Mouse (Mus musculus) layer of hippocampus, adult 18-20 months (tissue): ENCODE data around the gene Ces3b. TPM values are rescaled to one million over a fixed set of nuclear protein-coding genes. Genes with fewer than 3 reads are reported as not detected.
"Not testable (repeated sequence)": the region's sequence is repeated elsewhere in the genome, so short reads cannot be mapped to it uniquely, and the experiment has no call there.

Experiments used
- DNase-seq, 2 experiments: peaks; one replicate each; pipeline ENCODE4 v3.0.0; 2022; ENCODE audit warnings: low spot score in 2 of 2
- long read RNA-seq: library from polyadenylated mRNA; stranded (forward); transcript quantifications from one replicate; pipeline ENCODE4 v2.0.0, GENCODE M21; 2021
- total RNA-seq, 2 experiments: library from RNA; stranded (reverse); gene quantifications; 2 replicates each; pipeline ENCODE4 v1.2.3; 2021

Ces3b gene
- total RNA-seq = not detected
- long read RNA-seq = 0 reads

DNA sequence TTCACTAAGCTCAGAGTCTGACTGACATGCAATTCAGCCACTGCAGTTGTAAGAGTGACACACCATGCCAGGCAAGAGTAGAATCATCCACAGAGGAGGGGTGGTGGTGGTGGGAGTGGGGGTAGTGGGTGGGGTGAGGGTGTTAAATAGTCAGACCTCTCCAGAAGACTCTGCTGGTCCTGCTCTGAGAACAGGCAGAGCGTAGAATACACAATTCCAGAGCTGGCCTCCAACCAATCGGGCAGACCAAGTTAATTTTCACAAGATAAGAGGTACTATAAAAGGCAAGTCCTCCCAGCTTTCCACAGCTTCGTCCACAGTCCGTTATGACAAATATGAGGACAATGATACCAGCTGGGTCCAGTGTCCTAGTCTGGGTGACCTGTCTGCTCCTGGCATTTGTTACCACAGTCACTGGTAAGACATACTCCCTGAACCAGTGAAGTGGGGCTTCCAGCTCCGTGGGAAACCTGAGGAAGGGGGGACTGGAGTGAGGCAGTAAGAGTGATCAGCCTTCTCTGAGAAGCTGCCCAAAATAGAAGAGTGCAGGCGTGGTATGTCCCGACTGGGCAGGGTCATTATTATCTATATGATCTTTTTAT is at the start of gene Ces3b:
Gene Ces3b (plus strand): TSS at position 305 of the 602 bp plus-strand sequence.
- no peak for DNase-seq

DNA sequence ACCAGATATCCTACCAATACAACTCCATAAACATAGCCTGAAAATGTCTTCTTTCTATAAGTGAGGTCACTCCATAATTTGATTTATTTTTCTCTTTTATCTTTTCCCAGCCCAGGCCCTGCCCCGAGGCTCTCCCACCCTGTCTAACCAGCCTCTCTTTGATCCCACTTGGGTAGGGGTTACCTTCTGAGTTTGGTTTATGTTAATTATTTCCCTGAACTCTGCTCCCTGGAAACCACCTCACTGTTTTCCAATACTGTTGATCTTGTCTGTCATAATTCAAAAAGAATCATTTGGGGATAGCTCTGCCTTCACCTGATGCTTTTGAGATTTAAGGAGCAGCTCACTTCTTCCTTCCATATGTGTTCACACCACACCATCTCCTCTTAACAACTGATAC is 40.0 kb upstream of the Ces3b start:
- DNase-seq = no peak

DNA sequence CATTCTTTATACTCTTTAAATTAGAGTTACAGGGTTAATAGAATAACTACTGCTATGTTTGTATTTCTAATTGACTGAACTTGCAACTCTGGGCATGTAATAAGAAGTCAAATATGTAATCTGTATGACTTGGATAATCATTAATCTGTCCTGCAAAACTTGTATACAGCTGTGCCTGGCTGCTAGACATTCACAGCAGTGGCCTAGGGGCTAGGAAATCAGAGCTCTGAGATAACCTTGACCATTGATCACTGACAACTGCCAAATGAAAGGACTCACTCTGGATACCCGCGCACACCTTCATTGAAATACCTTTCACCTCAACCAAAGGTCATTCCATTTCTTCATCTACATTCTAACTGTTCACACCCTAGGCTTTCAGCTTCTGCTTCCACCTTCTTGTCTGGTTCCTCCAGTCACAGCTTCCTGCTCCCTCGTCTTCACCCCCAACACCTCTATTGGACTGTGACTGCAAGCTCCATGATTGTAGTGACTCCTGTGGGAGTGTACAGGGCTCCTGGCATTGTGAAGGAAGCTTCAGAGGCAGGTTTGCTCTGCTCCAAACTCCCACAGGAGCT is 37.6 kb upstream of the Ces3b start:
- no peak for DNase-seq

DNA sequence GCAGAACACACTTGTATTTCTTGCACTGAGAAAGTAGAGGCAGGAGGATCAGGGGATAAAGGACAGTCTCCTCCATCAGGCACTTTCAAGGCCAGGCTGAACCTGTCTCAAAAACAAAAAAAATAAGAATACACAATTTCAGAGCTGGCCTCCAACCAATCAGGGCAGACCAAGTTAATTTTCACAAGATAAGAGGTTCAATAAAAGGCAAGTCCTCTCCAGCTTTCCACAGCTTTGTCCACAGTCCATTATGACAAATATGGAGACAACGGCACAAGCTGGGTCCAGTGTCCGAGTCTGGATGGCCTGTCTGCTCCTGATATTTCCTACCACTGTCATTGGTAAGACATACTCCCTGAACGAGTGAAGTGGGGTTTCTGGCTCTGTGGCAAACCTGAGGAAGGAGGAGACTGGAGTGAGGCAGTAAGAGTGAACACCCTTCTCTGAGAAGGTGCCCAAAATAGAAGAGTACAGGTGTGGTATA is 35.1 kb upstream of the Ces3b start, which contains the start of gene Ces3a:
Gene Ces3a (plus strand): TSS at position 231 of the 484 bp plus-strand sequence.
- no peak for DNase-seq

DNA sequence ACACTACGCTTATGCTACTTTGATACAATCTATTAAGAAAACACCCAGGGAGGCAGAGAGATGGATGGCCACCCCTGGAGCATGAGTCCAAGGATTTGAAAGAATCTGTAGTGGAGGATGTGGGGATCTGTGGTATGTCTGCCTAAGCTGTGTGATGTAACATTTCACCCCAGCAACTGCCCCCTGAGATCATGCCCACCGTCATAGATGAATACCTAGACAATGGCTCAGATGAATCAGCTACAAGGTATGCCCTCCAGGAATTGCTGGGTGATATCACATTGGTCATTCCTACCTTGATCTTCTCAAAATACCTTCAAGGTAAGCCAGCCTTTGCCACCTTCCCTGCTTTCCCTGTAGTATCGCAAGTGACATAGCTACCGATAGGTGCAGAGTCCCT is 27.3 kb upstream of the Ces3b start:
- no peak for DNase-seq

DNA sequence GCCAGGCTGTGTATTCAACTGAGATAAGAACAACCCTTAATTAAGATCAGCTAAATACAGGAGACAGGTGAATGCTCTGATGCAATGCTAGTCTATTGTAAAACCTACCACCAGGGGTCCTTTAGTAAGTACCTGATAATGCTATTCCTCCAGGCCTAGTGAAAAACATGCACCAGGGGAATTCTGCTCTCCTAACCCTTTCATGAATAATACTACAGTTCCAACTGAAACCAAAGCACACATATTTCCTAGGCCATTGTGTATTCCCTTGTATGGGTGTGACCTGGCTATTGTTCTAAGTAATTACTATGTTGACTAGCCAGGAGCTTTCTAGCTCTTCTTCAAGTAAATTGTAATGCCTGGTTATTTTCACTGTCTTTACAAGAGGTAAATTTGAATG is 23.5 kb upstream of the Ces3b start:
- no peak for DNase-seq

DNA sequence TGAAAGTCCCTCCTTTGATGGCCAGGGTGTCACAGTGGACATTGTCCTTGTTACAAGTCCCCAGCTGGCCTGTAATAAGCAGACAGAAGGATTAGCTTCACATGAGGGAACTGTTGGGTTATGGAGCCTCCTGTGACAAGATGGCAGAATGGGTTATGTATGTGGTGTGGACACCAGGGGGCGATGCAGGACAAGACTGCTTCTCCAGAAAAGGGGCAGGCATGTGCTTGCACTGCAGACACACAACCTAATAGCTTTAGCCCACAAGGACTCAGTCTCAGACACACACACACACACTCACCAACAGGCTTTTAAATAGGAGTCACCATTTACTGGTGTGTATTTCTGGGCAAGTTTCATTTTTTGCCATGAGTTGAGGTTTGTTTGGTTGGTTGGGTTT is 16.8 kb upstream of the Ces3b start:
- DNase-seq = peak in 1 of 2 experiments; percentile 2

DNA sequence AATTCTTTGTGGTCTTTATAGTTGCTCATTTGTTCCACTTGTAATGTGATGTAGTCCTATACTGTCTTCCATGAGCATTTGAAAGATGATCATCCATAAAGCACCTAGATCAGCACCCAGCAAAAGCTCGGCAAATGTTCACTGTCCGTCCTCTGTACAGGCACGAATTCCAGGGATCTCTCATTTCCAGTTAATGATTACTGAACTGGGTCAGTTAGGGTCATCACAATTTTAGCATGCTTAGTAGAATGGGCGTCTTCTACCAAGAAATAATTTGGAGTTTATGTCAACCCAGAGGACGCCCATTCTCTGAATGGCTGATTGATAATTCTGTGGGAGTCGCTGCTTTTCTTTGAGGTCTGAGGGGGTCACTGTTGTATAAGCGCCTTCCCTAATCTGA is 15.6 kb upstream of the Ces3b start:
- not testable (repeated sequence) for DNase-seq

DNA sequence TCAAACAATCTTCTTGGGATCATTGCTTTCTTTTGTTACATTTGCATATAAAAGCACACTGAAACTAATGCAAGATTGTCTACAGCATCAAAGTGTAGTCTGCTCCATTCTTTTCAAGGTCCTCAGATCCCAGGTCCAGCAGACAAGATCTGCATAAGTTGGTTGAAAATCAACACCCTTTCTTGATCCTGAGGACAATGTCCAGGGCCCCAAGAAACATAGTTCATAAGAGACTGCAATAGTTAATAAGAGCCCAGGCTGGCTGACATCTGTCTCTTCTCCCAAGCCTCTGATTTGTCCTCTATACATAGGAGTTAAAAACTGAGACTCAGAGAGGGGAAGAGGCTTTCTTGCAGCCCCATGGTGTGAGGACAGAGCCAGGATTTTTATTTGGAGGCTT is 14.6 kb upstream of the Ces3b start:
- no peak for DNase-seq

DNA sequence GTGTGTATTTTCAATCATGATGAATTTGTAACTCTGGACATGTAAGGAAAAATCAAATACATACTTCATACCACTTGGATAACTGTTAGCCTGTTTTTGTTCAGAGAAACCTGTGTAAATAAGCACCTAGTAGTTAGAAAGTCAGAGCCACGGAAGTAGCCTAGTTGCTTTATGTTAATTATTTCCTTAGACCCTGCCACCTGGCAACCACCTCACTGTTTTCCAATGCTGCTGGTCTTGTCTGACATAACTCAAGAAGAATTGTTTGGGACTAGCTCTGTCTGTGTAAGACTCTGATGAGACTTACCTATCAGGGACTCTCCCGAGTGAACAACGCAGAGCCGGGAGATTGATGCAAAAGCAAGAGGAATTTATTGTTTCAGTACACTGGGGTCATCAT is 7.0 kb upstream of the Ces3b start:
- DNase-seq = no peak

DNA sequence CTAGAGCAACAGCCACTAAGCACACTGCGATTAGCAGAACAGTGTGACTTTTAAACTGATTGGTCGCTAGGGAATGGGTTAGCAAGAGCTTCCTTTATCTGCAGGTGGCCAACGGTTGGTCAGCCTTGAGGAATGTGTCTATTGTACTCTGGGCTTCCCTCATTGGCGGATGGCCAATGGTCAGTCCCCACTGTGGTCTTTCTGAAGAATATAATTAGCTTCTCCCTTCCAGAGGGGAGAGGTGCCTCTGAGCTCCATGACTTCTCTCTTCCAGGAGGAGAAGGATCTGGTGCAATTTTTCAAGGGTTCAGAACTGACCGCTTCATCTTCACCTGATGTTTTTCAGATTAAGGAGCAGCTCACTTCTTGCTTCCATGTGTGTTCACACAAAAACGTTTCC is 6.5 kb upstream of the Ces3b start:
- DNase-seq = no peak

DNA sequence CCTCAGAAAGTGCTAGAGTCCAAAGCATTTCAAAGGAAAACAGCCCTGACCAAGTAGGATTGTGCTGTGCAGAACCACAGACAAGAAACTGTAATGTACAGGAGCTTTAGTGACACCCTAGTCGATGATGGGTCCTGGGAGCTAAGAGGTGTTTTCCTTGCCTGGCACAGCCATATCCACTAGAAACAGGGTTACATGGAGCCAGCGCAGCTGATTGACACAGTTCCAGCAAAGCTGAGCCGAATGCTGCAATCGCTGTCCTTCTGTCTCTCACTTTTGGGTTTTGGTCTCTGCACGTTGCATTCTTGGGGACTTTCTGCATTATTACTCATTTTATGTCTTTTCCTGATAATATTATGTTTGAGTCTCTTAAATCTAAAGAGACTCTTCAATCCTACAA is 5.0 kb upstream of the Ces3b start:
- DNase-seq = no peak

DNA sequence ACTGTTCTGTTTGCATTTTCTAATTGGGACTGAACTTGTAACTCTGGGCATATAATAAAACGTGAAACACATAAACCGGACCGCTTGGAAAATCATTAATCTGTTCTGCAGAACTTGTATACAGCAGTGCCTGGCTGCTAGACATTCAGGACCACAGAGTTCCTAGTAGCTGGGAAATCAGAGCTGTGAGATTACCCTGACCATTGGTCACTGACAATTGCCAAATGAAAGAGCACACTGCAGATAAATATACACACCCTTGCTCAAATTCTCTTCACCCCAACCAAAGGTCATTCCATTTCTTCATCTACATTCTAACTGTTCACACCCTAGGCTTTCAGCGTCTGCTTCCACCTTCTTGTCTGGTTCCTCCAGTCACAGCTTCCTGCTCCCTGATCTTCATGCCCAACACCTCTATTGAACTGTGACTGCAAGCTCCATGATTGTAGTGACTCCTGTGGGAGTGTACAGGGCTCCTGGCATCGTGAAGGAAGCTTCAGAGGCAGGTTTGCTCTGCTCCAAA is 2.7 kb upstream of the Ces3b start:
- no peak for DNase-seq

DNA sequence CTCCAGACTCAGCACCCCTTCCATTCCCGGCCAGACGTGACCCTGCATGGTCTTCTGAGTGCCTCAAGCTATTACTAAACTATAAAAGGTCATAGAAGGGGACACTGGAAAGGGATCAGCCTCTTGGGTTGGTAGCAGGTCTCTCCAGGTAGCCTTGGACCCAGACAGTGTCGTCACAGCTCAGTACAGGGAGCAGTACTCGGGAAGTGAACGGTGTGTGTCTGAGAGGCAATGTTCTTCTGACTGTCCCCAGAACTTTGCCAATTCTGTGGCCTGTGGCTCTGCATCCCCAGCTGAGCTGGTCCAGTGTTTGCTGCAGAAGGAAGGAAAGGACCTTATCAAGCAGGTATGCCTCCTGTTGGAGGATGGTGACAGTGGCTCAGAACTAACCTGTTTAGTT is 4.6 kb downstream of the Ces3b start:
- DNase-seq = not testable (repeated sequence)

DNA sequence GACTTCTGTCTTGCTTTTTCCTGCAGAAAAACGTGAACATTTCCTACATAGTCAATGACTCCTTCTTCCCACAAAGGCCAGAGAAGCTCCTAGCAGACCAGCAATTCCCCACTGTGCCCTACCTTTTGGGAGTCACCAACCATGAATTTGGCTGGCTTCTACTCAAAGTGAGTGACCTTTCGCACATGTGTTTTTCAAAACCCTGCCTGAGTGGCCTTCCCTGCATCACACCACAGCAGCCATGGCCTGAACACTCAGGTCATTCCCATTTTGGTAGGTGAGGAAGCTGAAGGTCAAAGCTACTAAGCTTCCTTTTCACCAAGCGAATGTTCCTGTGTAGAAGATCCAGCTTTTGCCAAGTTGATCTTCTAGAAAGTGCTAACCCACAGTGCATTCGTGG is 5.0 kb downstream of the Ces3b start:
- no peak for DNase-seq

DNA sequence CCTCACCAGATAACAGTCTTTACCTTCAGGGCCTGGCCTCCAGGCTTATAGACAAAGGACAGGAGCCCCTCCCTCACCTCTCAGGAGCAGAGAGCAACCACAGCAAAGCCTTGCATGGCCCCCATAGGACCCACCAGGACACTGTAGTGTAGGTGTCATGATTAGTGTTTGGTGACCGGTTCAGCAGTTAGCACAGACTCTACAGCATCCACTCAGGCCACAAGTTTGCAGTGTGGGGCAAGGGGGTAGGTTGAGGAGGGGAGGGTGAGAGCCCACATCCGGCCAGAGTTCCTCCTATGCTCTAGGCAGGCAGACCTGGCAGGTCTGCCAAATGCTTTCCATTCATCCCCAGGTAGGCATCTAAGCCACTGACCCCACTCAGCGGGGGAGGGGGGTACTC is 10.4 kb downstream of the Ces3b start:
- DNase-seq = no peak

DNA sequence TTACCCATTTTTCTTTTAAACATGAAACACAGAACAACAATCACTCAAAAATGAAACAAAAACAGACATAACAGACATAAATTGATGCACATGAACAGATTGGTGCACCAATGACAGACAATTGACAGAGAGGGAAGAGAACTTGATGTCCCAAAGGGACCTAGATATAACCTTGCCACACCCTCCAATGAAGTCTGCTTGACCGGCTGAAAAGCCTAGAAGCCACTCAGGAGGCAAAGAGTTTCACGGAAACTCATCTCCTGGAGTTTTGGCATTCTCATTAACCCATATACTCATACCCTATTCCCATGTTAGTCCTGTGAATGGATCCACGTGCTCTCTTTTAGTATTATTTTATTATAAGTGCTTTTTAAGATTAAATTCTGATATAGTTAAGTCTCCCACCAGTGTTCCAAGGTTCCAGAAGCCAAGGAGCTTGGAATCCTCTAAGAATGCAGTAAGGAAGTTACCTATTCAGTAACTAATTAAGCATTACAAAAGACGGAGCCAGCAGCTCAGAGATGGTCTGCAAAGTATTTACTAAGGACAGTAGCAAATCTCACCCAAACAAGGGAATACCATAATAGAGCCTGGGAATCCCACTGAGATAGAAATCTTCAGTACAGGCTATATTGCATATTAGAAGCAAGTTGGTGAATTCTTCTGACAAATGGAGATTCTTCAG is 18.7 kb downstream of the Ces3b start:
- not testable (repeated sequence) for DNase-seq

DNA sequence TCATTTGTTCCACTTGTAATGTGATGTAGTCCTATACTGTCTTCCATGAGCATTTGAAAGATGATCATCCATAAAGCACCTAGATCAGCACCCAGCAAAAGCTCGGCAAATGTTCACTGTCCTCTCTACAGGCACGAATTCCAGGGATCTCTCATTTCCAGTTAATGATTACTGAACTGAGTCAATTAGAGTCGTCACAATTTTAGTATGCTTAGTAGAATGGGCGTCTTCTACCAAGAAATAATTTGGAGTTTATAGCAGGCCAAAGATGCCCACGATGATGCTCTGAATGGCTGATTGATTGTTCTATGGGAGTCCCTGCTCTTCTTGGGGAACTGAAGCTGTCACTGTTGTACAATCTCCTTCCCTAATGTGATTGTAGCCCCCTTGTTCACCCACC is 20.1 kb downstream of the Ces3b start:
- DNase-seq = not testable (repeated sequence)

DNA sequence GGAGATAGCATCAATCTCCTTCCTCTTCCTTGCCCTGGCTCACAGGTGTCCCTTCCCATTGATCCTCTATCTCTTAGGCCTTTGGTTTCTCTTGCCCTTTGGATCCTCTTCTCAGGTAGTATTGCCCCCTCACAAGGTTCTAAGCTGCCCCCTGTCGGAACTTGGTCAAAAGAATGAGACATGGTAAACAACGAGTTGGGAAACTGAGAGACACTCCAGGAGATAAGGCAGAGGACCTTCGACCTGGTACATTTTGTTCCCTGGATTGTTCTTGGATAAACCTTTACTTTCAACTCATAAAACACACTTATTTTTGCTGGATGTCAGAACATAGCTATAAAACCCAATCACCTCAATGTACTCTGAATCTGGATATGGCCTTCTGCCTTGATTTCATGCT is 20.7 kb downstream of the Ces3b start:
- DNase-seq = no peak

DNA sequence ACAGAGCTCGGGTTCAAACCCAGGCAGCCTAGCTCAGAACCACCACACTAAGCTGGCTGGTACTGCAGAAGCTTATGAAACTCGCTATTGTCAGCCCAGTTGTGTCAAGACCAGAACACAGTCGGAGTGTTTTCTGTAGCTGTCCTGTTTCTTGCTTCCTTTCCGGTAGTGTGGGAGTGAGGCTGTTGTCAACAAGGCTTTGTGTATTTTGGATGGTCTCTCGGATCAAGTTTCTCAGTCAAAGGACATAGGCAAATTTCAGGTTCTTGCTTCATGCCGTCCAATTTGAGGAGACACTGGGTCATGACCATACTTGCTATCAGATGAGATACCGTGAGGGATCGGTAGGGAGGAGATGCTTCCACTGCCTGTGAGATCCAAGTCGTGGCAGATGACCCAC is 46.3 kb downstream of the Ces3b start:
- DNase-seq = no peak

DNA sequence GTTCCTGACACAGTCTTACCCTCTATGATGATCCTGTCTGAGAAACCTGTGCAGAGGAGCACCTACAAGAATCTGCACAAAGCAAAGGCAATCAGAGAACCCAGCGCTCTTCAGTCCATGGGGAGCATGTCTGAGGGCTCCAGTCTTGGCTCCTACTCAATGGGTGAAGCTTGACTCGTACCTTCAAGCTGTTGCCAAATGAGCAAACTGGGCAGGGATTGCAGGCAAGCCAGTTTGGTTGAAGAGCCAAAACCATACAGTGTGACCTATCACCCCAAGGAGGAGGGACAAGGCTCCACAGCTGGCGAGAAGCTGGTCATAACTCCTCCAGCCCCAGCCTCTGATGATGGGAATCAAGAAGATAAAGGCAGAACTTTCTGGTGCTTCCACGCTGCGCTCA is 48.0 kb downstream of the Ces3b start, which contains the start of gene Ces4a:
Gene Ces4a (plus strand): TSS at position 292 of the 400 bp plus-strand sequence.
- DNase-seq = no peak

DNA sequence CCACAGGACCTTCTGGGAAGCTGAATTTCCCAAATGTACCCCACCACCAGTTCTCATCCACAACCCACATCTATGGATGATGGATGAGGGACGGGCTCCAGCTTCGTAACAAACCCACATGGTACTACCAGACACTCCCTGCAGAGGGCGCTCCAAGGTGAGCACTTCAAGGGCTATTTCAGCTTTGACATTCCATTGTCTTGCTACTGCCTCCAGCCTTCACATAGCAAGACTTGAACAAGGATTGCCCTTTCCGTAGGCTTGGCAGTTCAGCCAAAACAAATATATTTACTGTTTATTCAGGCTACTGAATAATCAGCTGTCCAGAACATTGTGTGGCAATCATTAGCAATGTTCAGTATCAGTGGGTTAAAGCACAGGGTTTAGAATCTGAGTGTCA is 54.9 kb downstream of the Ces3b start:
- DNase-seq = peak; percentile 26 to 76
